Mouse (Mus musculus): Measurements from ENCODE around the gene Ifnz. TPM values are rescaled to one million over a fixed set of nuclear protein-coding genes. Genes with fewer than 3 reads are reported as not detected.
"Not testable (repeated sequence)": the region's sequence is repeated elsewhere in the genome, so short reads cannot be mapped to it uniquely, and the experiment has no call there.

Gene Ifnz
- polyA plus RNA-seq, 1 experiment, result not detected

DNA sequence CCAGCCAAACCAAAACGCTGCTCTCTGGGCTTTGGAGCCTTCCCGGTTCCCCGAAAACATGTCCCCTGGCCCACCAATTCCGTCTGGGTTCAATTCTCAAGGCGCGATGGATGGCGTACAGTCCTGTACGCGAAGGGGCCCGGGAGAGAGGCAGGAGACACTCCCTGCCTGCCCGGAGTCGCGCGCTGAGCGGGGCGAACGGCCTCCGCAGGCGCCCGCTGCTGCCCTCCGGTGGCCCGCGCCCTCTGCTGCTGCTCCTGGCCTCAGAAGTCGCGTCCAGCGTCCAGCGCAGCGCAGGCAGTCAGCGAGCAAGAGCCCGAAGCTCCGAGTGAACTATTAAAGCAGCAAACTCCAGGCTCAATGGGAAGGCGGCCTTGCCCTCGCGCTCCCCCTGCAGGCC lies 23.8 kb downstream of the Ifnz start:
- H3K36me3 ChIP-seq (ENCODE audit: control insufficient read depth, insufficient read depth, low read length); DNase-seq (ENCODE audit: low read depth in 1 of 2, low spot score in 2 of 2); H3K27me3 ChIP-seq (ENCODE audit: control insufficient read depth, insufficient read depth, low read length); H3K27ac ChIP-seq (ENCODE audit: insufficient read depth, low read length); H3K4me1 ChIP-seq (ENCODE audit: control insufficient read depth, insufficient read depth, insufficient read length): not testable (repeated sequence)
- WGBS, result 0% methylated on average over 3 of the region's 34 CpGs
- 0 out of 2 replicates have a peak overlapping the region, but pooled peaks have one; percentile 27 for H3K4me3 ChIP-seq (ENCODE audit: extremely low read depth, insufficient read depth, insufficient read length)

GRCm38 (mm10) chr4:88815928-88816327 lies 34.0 kb downstream of the Ifnz start, which contains the start of gene Ifna7:
Ifna7 (plus strand) TSS chr4:88816228.
- TF ChIP-seq CTCF (IDR thresholded peaks at IDR 0.05; ENCODE audit: extremely low read depth, insufficient read depth, insufficient read length, insufficient replicate concordance) (no peak), POLR2A (IDR thresholded peaks at IDR 0.05; ENCODE audit: low read depth, low read length) (no peak)
- Histone ChIP-seq H3K4me1 (ENCODE audit: control insufficient read depth, insufficient read depth, insufficient read length) (no peaks in the 10 kb centered on the region), H3K27ac (ENCODE audit: insufficient read depth, low read length) (no peak within 1 kb of the TSS), H3K36me3 (ENCODE audit: control insufficient read depth, insufficient read depth, low read length) (no peaks in the 10 kb centered on the region), H3K27me3 (ENCODE audit: control insufficient read depth, insufficient read depth, low read length) (no peaks in the 10 kb centered on the region), H3K4me3 (ENCODE audit: extremely low read depth, insufficient read depth, insufficient read length) (no peak within 1 kb of the TSS)
- DNase-seq (ENCODE audit: low read depth in 1 of 2, low spot score in 2 of 2), result no peak
- WGBS, result 61% methylated on average over 3 of the region's 3 CpGs

- H3K4me3 ChIP-seq (ENCODE audit: extremely low read depth, insufficient read depth, insufficient read length), result no peak within 1 kb of the TSS
- DNase-seq (ENCODE audit: low read depth in 1 of 2, low spot score in 2 of 2), result no peak
- no peaks in the 10 kb centered on the region for H3K36me3 ChIP-seq (ENCODE audit: control insufficient read depth, insufficient read depth, low read length)
- H3K27ac ChIP-seq (ENCODE audit: insufficient read depth, low read length), result no peak within 1 kb of the TSS
- TF ChIP-seq POLR2A (IDR thresholded peaks at IDR 0.05; ENCODE audit: low read depth, low read length) (no peak), CTCF (IDR thresholded peaks at IDR 0.05; ENCODE audit: extremely low read depth, insufficient read depth, insufficient read length, insufficient replicate concordance) (no peak)
- H3K27me3 ChIP-seq (ENCODE audit: control insufficient read depth, insufficient read depth, low read length), result no peaks in the 10 kb centered on the region
- no peaks in the 10 kb centered on the region for H3K4me1 ChIP-seq (ENCODE audit: control insufficient read depth, insufficient read depth, insufficient read length)
- 89% methylated on average over 1 of the region's 1 CpGs for WGBS
Measured at GRCm38 (mm10) chr4:88819659-88820058, 37.7 kb downstream of the Ifnz start, which contains the start of gene Ifna11. Ifna11 (plus strand) TSS chr4:88819959.

DNA sequence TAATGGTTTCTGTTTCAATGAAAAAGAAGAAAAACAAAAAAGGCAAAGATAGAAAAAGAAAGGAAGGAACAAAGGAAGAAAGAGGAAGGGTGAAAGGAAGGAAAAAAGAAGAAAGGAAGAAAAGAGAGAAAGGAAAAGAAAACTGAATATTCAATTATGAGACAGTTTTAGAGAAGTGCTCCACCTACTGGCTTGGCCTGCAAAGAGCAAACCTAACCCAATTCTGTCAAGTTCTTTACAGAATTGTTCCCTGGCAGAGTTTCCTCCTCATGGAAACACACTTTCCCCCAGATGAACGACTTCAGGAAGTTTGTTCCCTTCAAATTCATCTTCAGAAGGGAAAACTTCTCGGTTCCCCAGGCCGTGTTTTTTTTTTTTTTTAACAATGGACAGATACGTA lies 41.1 kb downstream of the Ifnz start:
- WGBS, result 29% methylated on average over 4 of the region's 4 CpGs
- TF ChIP-seq POLR2A (IDR thresholded peaks at IDR 0.05; ENCODE audit: low read depth, low read length), result no peak
- TF ChIP-seq CTCF (IDR thresholded peaks at IDR 0.05; ENCODE audit: extremely low read depth, insufficient read depth, insufficient read length, insufficient replicate concordance), result no peak
- Histone ChIP-seq H3K4me1 (ENCODE audit: control insufficient read depth, insufficient read depth, insufficient read length) (no peaks in the 10 kb centered on the region), H3K4me3 (ENCODE audit: extremely low read depth, insufficient read depth, insufficient read length) (no peak overlapping the region), H3K27me3 (ENCODE audit: control insufficient read depth, insufficient read depth, low read length) (no peaks in the 10 kb centered on the region), H3K27ac (ENCODE audit: insufficient read depth, low read length) (no peak overlapping the region), H3K36me3 (ENCODE audit: control insufficient read depth, insufficient read depth, low read length) (no peaks in the 10 kb centered on the region)
- DNase-seq (ENCODE audit: low read depth in 1 of 2, low spot score in 2 of 2), result no peak

DNA sequence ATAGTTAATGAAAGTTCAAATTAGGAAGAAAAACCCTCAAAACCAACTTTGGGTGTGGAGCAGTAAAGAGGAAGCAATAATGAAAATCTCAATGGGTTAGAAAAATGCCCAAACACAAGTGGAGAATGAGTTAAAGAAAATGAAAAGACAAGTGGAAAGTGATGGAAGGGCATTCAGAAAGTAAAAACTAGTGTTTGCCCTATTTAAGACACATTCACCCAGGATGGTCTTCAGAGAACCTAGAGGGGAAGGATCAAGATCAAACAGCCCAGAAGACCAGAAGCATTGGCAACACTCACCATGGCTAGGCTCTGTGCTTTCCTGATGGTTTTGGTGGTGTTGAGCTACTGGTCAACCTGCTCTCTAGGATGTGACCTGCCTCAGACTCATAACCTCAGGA lies 45.2 kb downstream of the Ifnz start, which contains the start of gene Ifna6:
TSS of gene Ifna6 (plus strand) at position 301 of the 400 bp plus-strand sequence.
- not testable (repeated sequence) for H3K27me3 ChIP-seq (ENCODE audit: control insufficient read depth, insufficient read depth, low read length); H3K36me3 ChIP-seq (ENCODE audit: control insufficient read depth, insufficient read depth, low read length); H3K4me1 ChIP-seq (ENCODE audit: control insufficient read depth, insufficient read depth, insufficient read length); H3K27ac ChIP-seq (ENCODE audit: insufficient read depth, low read length); DNase-seq (ENCODE audit: low read depth in 1 of 2, low spot score in 2 of 2); H3K4me3 ChIP-seq (ENCODE audit: extremely low read depth, insufficient read depth, insufficient read length)

DNA sequence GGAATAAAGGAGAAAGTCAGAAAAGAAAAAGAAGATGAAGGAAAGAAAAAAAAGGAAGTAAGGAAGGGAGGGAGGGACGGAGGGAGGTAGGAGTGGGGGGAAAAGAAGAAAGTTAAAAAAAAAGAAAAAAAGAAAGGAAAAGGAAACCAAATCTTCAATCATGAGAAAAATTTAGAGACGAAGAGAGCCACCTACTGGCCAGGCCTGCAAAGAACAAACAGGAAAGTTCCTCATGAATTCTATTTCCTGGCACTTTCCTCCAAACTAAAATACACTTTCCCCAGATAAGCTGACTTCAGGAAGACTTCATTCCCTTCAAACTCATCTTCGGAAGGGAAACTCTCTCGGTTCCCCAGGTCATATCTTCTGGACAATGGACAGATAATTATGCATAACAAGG lies 48.6 kb downstream of the Ifnz start:
- no peaks in the 10 kb centered on the region for H3K36me3 ChIP-seq (ENCODE audit: control insufficient read depth, insufficient read depth, low read length)
- peak in 1 of 2 experiments; percentile 40 for DNase-seq (ENCODE audit: low read depth in 1 of 2, low spot score in 2 of 2)
- H3K4me1 ChIP-seq (ENCODE audit: control insufficient read depth, insufficient read depth, insufficient read length), result no peaks in the 10 kb centered on the region
- 30% methylated on average over 4 of the region's 4 CpGs for WGBS
- no peak overlapping the region for H3K4me3 ChIP-seq (ENCODE audit: extremely low read depth, insufficient read depth, insufficient read length)
- TF ChIP-seq CTCF (IDR thresholded peaks at IDR 0.05; ENCODE audit: extremely low read depth, insufficient read depth, insufficient read length, insufficient replicate concordance), result no peak
- H3K27me3 ChIP-seq (ENCODE audit: control insufficient read depth, insufficient read depth, low read length), result no peaks in the 10 kb centered on the region
- no peak overlapping the region for H3K27ac ChIP-seq (ENCODE audit: insufficient read depth, low read length)

Other genes starting within 250 kb of the Ifnz start
- not detected in 2 replicates for gene Ifna15, start 223.9 kb upstream of the Ifnz start, polyA plus RNA-seq (2012; rRNA removed)
- not detected in 2 replicates for gene Ifna14, start 210.3 kb upstream of the Ifnz start, polyA plus RNA-seq (2012; rRNA removed)
- gene Ifna9, start 189.7 kb upstream of the Ifnz start, polyA plus RNA-seq (2012; rRNA removed), result not detected in 2 replicates
- gene Ifna12, start 178.8 kb upstream of the Ifnz start, polyA plus RNA-seq (2012; rRNA removed), result not detected in 2 replicates
- gene C87499, start 147.7 kb upstream of the Ifnz start, polyA plus RNA-seq (2012; rRNA removed), result not detected in 2 replicates
- gene Ifna13, start 137.7 kb upstream of the Ifnz start, polyA plus RNA-seq (2012; rRNA removed), result not detected in 2 replicates
- gene Ifna16, start 105.2 kb upstream of the Ifnz start, polyA plus RNA-seq (2012; rRNA removed), result not detected in 2 replicates
- gene Ifna2, start 98.2 kb upstream of the Ifnz start, polyA plus RNA-seq (2012; rRNA removed), result not detected in 2 replicates
- not detected in 2 replicates for gene Ifnab, start 90.8 kb upstream of the Ifnz start, polyA plus RNA-seq (2012; rRNA removed)
- 0.18 and 0.45 TPM in 2 replicates for gene Gm26566, start 60.3 kb upstream of the Ifnz start, polyA plus RNA-seq (2012; rRNA removed)
- gene Klhl9, start 59.7 kb upstream of the Ifnz start, polyA plus RNA-seq (2012; rRNA removed), result 8.4 and 11.4 TPM in 2 replicates
- not detected in 2 replicates for gene Gm13271, start 27.3 kb upstream of the Ifnz start, polyA plus RNA-seq (2012; rRNA removed)
- 0.07 TPM in 1 of 2 replicates, not detected in the other for gene Gm13283, start 22.0 kb upstream of the Ifnz start, polyA plus RNA-seq (2012; rRNA removed)
- not detected in 2 replicates for gene Gm13290, start 8.3 kb upstream of the Ifnz start, polyA plus RNA-seq (2012; rRNA removed)
- gene Gm13289, start 5.2 kb upstream of the Ifnz start, polyA plus RNA-seq (2012; rRNA removed), result not detected in 2 replicates
- gene Gm13272, start 2.3 kb upstream of the Ifnz start, polyA plus RNA-seq (2012; rRNA removed), result not detected in 2 replicates
- not detected in 2 replicates for gene Gm13276, start 3.6 kb downstream of the Ifnz start, polyA plus RNA-seq (2012; rRNA removed)
- gene Gm13277, start 6.5 kb downstream of the Ifnz start, polyA plus RNA-seq (2012; rRNA removed), result not detected in 2 replicates
- gene Gm13278, start 9.4 kb downstream of the Ifnz start, polyA plus RNA-seq (2012; rRNA removed), result not detected in 2 replicates
- gene Gm13275, start 12.4 kb downstream of the Ifnz start, polyA plus RNA-seq (2012; rRNA removed), result not detected in 2 replicates
- gene Gm13279, start 15.3 kb downstream of the Ifnz start, polyA plus RNA-seq (2012; rRNA removed), result not detected in 2 replicates
- not detected in 2 replicates for gene Gm13285, start 17.5 kb downstream of the Ifnz start, polyA plus RNA-seq (2012; rRNA removed)
- not detected in 2 replicates for gene Gm13287, start 21.1 kb downstream of the Ifnz start, polyA plus RNA-seq (2012; rRNA removed)
- gene Gm13288, start 23.4 kb downstream of the Ifnz start, polyA plus RNA-seq (2012; rRNA removed), result not detected in 2 replicates
- not detected in 2 replicates for gene Ifna7, start 34.1 kb downstream of the Ifnz start, polyA plus RNA-seq (2012; rRNA removed)
- gene Ifna11, start 37.8 kb downstream of the Ifnz start, polyA plus RNA-seq (2012; rRNA removed), result not detected in 2 replicates
- not detected in 2 replicates for gene Ifna6, start 45.3 kb downstream of the Ifnz start, polyA plus RNA-seq (2012; rRNA removed)
- gene Ifna5, start 53.4 kb downstream of the Ifnz start, polyA plus RNA-seq (2012; rRNA removed), result not detected in 2 replicates
- gene Ifna4, start 59.7 kb downstream of the Ifnz start, polyA plus RNA-seq (2012; rRNA removed), result not detected in 2 replicates
- gene Ifna1, start 68.0 kb downstream of the Ifnz start, polyA plus RNA-seq (2012; rRNA removed), result not detected in 2 replicates
- gene Ifne, start 98.1 kb downstream of the Ifnz start, polyA plus RNA-seq (2012; rRNA removed), result not detected in 2 replicates

All from spleen, adult 2 months (tissue).